Mouse (Mus musculus): ENCODE measurements at regions not wholly inside any gene's neighbourhood (a gene's known extent, or its start where the extent isn't known, plus 50 kb on each side); places are given as distances from the start of the nearest gene placed in this dataset.
"Not testable (repeated sequence)": the region's sequence is repeated elsewhere in the genome, so short reads cannot be mapped to it uniquely, and the experiment has no call there.

DNA sequence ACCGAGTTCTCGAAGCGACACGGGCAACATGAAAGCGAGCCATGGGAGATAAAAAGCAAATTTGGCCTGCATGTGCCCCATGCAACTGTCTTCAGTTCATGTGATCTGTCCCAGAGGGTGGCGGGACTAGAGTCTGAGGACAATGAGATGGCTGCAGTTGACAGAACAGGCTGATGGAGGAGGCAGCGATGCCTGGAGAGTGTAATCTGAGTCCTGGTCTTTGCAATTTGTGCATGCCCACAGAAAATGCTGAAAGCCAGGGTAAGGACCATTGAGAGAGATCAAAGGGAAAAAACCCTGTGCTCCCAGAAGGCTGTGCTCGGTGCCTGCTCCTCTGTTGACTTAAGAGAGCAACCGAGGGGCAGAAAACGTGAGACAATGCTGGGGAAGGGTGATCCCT lies 624.8 kb upstream of the BB014433 start:
- no peaks in the 10 kb centered on the region for H3K4me1 ChIP-seq (replicated peaks; ENCODE audit: low read depth, low read length)
- no peak overlapping the region for H3K4me3 ChIP-seq (replicated peaks; ENCODE audit: low read length)
- H3K9me3 ChIP-seq (ENCODE audit: low read length): no peaks in the 10 kb centered on the region
- H3K27me3 ChIP-seq (ENCODE audit: insufficient read depth, low read length): no peaks in the 10 kb centered on the region
- H3K36me3 ChIP-seq (ENCODE audit: insufficient read depth, low read length): no peaks in the 10 kb centered on the region
- TF ChIP-seq POU5F1 (IDR thresholded peaks at IDR 0.05; ENCODE audit: borderline replicate concordance, low read length) (no peak), NANOG (IDR thresholded peaks at IDR 0.05; ENCODE audit: borderline replicate concordance, low read length) (no peak), CTCF (conservative IDR thresholded peaks at IDR 0.05; ENCODE audit: low read length) (no peak)

- TF ChIP-seq NANOG (IDR thresholded peaks at IDR 0.05; ENCODE audit: borderline replicate concordance, low read length): no peak
- TF ChIP-seq POU5F1 (IDR thresholded peaks at IDR 0.05; ENCODE audit: borderline replicate concordance, low read length): no peak
- TF ChIP-seq CTCF (conservative IDR thresholded peaks at IDR 0.05; ENCODE audit: low read length): no peak
- H3K4me3 ChIP-seq (replicated peaks; ENCODE audit: low read length): no peak overlapping the region
- no peaks in the 10 kb centered on the region for H3K9me3 ChIP-seq (ENCODE audit: low read length)
- no peaks in the 10 kb centered on the region for H3K4me1 ChIP-seq (replicated peaks; ENCODE audit: low read depth, low read length)
- H3K36me3 ChIP-seq (ENCODE audit: insufficient read depth, low read length): no peaks in the 10 kb centered on the region
- H3K27me3 ChIP-seq (ENCODE audit: insufficient read depth, low read length): no peaks in the 10 kb centered on the region
These were observed 624.4 kb upstream of the BB014433 start for GRCm38 (mm10) chr8:15670298-15670697.

- no peaks in the 10 kb centered on the region for H3K4me1 ChIP-seq (replicated peaks; ENCODE audit: low read depth, low read length)
- H3K36me3 ChIP-seq (ENCODE audit: insufficient read depth, low read length): no peaks in the 10 kb centered on the region
- H3K9me3 ChIP-seq (ENCODE audit: low read length): no peaks in the 10 kb centered on the region
- no peaks in the 10 kb centered on the region for H3K27me3 ChIP-seq (ENCODE audit: insufficient read depth, low read length)
- no peak for TF ChIP-seq CTCF (conservative IDR thresholded peaks at IDR 0.05; ENCODE audit: low read length)
- TF ChIP-seq POU5F1 (IDR thresholded peaks at IDR 0.05; ENCODE audit: borderline replicate concordance, low read length): no peak
- TF ChIP-seq NANOG (IDR thresholded peaks at IDR 0.05; ENCODE audit: borderline replicate concordance, low read length): no peak
- no peak overlapping the region for H3K4me3 ChIP-seq (replicated peaks; ENCODE audit: low read length)
These were observed 623.6 kb upstream of the BB014433 start for GRCm38 (mm10) chr8:15669515-15669914.

DNA sequence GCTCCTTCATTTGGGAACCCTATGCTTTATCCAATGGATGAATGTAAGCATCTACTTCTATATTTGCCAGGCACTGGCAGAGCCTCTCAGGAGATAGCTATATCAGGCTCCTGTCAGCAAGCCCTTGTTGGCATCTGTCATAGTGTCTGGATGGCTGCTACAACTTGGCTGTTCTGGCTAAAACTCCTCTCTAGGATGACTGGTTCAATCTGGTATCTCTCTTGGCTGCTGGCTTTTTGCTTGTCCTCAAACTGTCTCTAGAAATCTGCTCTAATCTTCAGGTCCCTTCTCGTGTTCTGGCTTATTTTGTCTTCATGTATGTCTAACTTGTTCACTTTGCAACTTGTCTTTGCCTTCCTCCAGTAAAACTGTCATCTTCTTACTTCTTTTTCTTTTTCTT lies 614.7 kb upstream of the BB014433 start:
- TF ChIP-seq NANOG (IDR thresholded peaks at IDR 0.05; ENCODE audit: borderline replicate concordance, low read length) (no peak), CTCF (conservative IDR thresholded peaks at IDR 0.05; ENCODE audit: low read length) (no peak), POU5F1 (IDR thresholded peaks at IDR 0.05; ENCODE audit: borderline replicate concordance, low read length) (no peak)
- no peaks in the 10 kb centered on the region for H3K27me3 ChIP-seq (ENCODE audit: insufficient read depth, low read length)
- H3K4me3 ChIP-seq (replicated peaks; ENCODE audit: low read length): no peak overlapping the region
- no peaks in the 10 kb centered on the region for H3K36me3 ChIP-seq (ENCODE audit: insufficient read depth, low read length)
- no peaks in the 10 kb centered on the region for H3K9me3 ChIP-seq (ENCODE audit: low read length)
- no peaks in the 10 kb centered on the region for H3K4me1 ChIP-seq (replicated peaks; ENCODE audit: low read depth, low read length)

DNA sequence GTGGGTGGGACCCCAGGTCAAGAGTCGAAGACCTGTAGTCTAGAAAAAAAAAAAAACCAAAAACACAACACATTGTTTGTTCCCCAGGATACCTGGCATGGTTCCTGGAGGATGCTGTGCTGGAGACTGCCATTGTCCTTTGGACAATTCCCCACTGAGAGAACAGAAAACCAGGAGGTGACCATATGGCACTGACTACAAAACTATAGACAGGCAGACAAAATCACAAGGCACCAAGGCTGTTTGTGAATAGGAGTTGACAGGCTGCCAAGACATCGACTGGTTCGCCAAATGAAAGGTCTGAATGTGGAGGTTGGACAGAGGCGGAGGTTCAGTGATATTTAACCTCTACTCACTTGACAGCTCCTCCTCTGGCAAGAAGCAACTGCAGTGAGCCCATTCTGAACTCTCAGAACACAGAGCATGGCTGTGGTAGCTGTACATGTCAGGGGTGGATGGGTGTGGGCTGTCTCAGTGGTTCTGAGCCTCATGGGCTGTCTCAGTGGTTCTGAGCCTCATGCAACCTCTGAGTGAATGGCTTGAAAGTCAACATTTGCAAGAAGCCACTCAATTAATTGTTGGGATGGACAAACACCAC lies 589.0 kb upstream of the BB014433 start:
- Histone ChIP-seq H3K4me3 (replicated peaks; ENCODE audit: low read length) (no peak overlapping the region), H3K4me1 (replicated peaks; ENCODE audit: low read depth, low read length) (no peaks in the 10 kb centered on the region), H3K9me3 (ENCODE audit: low read length) (peaks cover 10% of the 10 kb centered on the region; the same call in 1 of the 2 replicates), H3K36me3 (ENCODE audit: insufficient read depth, low read length) (no peaks in the 10 kb centered on the region), H3K27me3 (ENCODE audit: insufficient read depth, low read length) (no peaks in the 10 kb centered on the region)
- no peak for TF ChIP-seq POU5F1 (IDR thresholded peaks at IDR 0.05; ENCODE audit: borderline replicate concordance, low read length)
- no peak for TF ChIP-seq NANOG (IDR thresholded peaks at IDR 0.05; ENCODE audit: borderline replicate concordance, low read length)
- no peak for TF ChIP-seq CTCF (conservative IDR thresholded peaks at IDR 0.05; ENCODE audit: low read length)

DNA sequence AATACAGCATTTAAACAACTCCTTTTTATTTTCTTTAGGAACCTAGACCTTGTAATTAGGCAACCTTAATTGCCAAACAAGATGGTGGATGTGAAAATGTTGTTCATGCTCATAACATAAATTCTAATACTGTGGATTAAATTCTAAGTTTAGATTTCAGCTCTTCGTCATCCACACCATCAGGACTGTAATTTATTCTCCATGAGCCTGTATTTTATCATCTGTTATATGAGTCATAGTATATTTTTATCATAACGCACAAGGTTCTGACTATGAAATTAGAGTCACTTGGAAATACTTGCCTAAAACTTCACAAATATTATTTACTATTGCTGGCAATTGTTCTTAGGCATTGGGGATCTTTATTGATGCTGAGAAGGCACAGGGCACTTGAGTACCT lies 582.7 kb upstream of the BB014433 start:
- H3K4me1 ChIP-seq (replicated peaks; ENCODE audit: low read depth, low read length): no peaks in the 10 kb centered on the region
- H3K27me3 ChIP-seq (ENCODE audit: insufficient read depth, low read length): no peaks in the 10 kb centered on the region
- no peaks in the 10 kb centered on the region for H3K36me3 ChIP-seq (ENCODE audit: insufficient read depth, low read length)
- peaks cover 7% of the 10 kb centered on the region; the same call in 1 of the 2 replicates for H3K9me3 ChIP-seq (ENCODE audit: low read length)
- H3K4me3 ChIP-seq (replicated peaks; ENCODE audit: low read length): no peak overlapping the region
- TF ChIP-seq NANOG (IDR thresholded peaks at IDR 0.05; ENCODE audit: borderline replicate concordance, low read length): no peak
- TF ChIP-seq POU5F1 (IDR thresholded peaks at IDR 0.05; ENCODE audit: borderline replicate concordance, low read length): no peak
- TF ChIP-seq CTCF (conservative IDR thresholded peaks at IDR 0.05; ENCODE audit: low read length): no peak

- not testable (repeated sequence) for H3K4me1 ChIP-seq (replicated peaks; ENCODE audit: low read depth, low read length); H3K9me3 ChIP-seq (ENCODE audit: low read length); H3K27me3 ChIP-seq (ENCODE audit: insufficient read depth, low read length); H3K36me3 ChIP-seq (ENCODE audit: insufficient read depth, low read length)
- peak overlapping the region; percentile 74 for H3K4me3 ChIP-seq (replicated peaks; ENCODE audit: low read length)
These were observed 577.9 kb upstream of the BB014433 start for GRCm38 (mm10) chr8:15623602-15624392.

DNA sequence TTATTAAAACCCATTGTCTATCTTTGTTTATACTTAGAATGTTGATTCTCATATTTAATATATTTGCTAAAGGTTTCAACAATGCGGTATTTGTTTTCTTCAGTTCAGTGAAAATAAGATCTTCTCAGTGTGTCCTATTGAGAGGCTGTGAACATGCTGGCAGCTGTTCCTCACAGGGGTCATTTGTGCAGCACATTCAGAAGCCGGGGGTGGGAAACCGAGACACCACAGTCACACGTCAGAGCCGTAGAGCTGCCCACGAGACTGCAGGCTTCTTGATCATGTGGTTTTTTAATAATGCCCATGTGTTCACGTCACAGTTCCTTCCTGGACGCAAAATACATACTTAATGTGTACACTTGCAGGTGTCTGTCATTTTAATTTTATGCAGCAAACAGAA lies 564.3 kb upstream of the BB014433 start:
- TF ChIP-seq POU5F1 (IDR thresholded peaks at IDR 0.05; ENCODE audit: borderline replicate concordance, low read length) (no peak), NANOG (IDR thresholded peaks at IDR 0.05; ENCODE audit: borderline replicate concordance, low read length) (no peak), CTCF (conservative IDR thresholded peaks at IDR 0.05; ENCODE audit: low read length) (no peak)
- Histone ChIP-seq H3K27me3 (ENCODE audit: insufficient read depth, low read length) (no peaks in the 10 kb centered on the region), H3K9me3 (ENCODE audit: low read length) (no peaks in the 10 kb centered on the region), H3K4me3 (replicated peaks; ENCODE audit: low read length) (no peak overlapping the region), H3K36me3 (ENCODE audit: insufficient read depth, low read length) (no peaks in the 10 kb centered on the region), H3K4me1 (replicated peaks; ENCODE audit: low read depth, low read length) (no peaks in the 10 kb centered on the region)
